Mouse (Mus musculus): ENCODE data around the gene Cfdp1.

DNA sequence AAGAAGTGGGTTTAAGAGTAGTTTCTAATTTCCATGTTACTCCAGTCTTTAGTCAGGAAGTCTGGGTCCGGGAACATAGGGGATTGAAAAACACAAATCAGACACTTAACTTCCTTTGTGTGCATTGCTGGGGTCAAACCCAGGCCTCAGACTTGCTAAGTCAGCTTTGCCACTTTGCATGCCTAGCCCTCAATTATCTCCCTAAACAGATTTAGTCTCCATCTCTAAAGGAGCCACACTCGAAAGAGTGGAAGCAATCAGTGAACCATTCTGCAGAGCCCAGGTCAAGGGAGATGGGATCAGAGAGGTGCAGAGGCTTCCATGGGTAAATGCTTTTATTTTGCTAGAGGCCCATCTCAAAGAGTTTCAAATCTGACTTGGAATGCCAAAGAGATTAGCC lies 14.6 kb upstream of the Cfdp1 start:
- TF ChIP-seq POLR2A (IDR thresholded peaks at IDR 0.05; ENCODE audit: extremely low read depth, insufficient read depth, low read length): no peak
- TF ChIP-seq CTCF (IDR thresholded peaks at IDR 0.05; ENCODE audit: extremely low read depth, insufficient read depth, low read length): no peak

Measured in cortical plate, adult 2 months (tissue).